Mouse (Mus musculus): ENCODE measurements around the gene Vps26a.

The Vps26a gene

DNA sequence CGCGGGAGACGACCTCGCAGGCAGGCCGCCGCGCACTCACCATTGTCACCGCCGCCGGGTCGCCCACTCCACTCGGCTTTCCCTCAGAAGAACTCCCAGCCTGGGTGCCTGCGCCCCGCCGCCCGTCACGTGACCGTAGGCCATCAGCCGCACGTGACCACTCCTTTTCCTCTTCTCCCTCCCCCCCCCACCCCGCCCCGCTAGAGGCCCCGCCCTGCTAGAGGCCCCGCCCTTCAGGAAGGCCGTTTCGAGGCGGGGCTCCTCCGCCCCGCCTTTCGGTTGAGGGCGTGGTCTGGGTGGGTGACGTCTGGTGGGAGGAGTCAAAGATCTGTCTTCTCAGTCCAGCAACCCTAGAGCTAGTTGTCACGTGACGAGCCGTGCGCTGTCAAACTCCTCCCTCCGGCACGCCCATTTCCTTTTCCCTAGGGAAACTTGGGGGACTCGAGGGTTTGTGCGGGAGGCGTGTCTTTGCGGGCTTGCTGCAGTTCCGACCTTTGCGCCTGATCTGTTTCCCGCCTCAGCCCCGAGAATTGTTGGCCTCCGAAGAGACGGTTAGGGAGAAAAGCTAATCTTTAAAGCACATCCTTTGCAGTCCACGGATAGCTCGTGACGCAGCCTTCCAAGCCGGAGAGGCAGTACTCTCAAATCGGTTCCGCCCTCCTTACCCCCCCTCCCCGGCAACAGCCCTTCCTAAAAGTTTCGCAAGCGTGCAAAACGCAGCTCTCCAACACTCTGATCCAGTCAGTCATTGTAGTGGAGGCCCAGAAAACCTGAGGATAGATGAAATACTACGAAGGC, at the start of gene Vps26a:
Vps26a (minus strand) TSS at position 188 of the 798 bp plus-strand sequence.
- peak; percentile 75 for DNase-seq (ENCODE audit: extremely low read depth, low read depth, low spot score)

GRCm38 (mm10) chr10:62534509-62534908, 47.9 kb upstream of the Vps26a start:
- DNase-seq (ENCODE audit: extremely low read depth, low read depth, low spot score), result no peak

DNA sequence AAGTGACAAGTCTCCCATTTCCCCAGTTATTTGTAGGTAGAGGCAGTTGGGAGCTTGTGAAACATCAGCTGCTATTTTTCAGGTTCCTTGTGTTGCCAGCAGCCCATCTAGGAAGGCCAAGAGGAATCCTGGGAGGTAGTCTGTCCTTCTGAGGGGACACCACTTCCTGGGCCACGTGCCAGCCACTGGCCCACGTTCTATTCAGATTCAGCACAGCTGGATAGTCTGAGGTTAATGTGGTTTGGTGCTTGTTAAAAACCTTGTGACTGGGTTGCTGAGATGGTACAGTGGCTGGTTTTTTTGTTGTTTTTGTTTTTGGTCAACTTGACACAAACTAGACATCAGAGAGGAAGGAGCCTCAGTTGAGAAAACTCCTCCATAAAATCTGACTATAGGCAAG, 46.2 kb upstream of the Vps26a start:
- DNase-seq (ENCODE audit: extremely low read depth, low read depth, low spot score), result no peak

- DNase-seq (ENCODE audit: extremely low read depth, low read depth, low spot score), result no peak
Measured at GRCm38 (mm10) chr10:62530183-62530582, 43.6 kb upstream of the Vps26a start.

- no peak for DNase-seq (ENCODE audit: extremely low read depth, low read depth, low spot score)
Measured at GRCm38 (mm10) chr10:62527351-62527750, 40.7 kb upstream of the Vps26a start, which contains the start of gene Srgn. TSS of gene Srgn (minus strand) at chr10:62527451.

DNA sequence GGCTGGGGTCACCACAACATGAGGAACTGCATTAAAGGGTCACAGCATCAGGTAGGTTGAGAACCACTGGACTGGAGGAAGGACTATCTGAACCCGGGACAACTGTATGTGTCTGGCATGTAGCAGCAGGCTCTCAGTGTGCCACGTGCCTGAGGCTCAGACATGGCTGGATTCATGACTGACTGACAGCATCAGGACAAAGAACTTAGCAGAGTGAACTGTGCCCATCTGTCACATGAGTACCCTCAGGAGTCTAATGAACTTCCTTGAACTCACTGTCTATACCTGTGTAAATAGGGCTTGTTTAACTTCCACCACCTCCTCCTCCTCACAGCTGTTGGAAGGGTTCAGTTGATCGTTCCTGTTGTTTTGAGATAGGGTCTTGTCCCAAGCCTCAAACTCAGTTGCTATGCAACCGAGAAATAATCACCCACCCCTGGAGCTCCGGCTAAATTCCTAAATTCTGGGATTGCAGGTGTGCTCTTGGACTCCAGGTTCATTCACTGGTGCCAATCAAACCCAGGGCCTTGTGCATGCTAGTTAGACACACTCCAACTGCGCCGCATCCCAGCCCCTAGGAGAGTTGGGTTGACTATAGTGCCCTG, 35.8 kb upstream of the Vps26a start:
- no peak for DNase-seq (ENCODE audit: extremely low read depth, low read depth, low spot score)

DNA sequence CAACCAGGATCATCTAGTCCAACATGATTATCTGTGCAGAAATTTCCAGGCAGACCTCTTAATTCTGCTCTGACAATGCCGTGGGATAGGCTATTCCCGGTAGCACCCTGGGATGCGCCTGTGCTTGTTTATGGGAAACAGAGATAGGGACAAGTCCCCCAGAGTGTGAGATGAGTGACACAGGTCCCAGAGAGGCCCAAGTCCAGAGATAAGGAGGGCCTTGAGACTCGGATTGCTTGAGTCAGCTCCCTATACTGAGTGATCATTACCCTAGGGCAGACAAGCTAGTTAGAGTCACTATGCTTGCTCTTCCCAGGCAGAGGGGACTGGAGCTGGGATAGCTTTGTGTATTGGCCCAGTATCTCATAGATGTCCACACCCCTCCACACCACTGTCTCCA, 35.2 kb upstream of the Vps26a start:
- DNase-seq (ENCODE audit: extremely low read depth, low read depth, low spot score), result no peak

DNA sequence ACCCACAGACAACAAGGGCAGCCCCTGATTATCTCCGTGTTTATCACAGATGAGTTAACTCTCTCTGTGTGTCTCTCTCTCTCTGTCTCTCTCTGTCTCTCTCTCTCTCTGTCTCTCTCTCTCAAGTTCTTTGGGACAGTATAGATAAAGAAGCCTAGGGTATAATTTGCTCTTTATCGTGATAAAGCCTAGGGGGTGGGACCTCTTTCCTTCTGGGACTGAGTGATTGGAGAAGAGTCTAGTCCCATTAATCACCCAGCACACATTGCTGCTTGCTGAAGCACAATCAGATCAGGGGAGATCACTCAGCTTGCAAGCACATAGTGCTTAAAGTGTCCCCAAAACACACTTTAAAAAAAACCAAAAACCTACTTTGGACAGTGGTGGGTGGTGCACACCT, 34.3 kb upstream of the Vps26a start:
- DNase-seq (ENCODE audit: extremely low read depth, low read depth, low spot score), result no peak

- no peak for DNase-seq (ENCODE audit: extremely low read depth, low read depth, low spot score)
Measured at GRCm38 (mm10) chr10:62517511-62517910, 30.9 kb upstream of the Vps26a start.

GRCm38 (mm10) chr10:62512855-62513254, 26.2 kb upstream of the Vps26a start:
- DNase-seq (ENCODE audit: extremely low read depth, low read depth, low spot score), result no peak

DNA sequence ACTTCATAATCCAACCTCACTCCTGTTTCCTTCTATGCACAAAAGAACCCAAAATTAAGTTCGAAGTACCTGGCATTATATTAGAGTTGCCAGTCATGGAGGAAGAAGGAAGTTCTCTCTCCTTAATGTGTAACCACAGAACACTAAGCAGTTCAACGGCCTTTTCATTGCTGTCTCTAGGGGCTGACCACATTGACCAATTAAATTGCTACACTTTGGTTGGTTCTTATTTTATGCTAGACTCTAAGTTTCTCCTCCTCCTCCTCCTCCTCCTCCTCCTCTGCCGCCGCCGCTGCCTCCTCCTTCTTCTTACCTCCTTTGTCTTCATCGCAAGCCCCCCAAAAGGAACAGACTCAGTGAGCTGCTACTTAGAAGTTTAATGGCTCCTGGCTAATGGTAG, 24.9 kb upstream of the Vps26a start:
- DNase-seq (ENCODE audit: extremely low read depth, low read depth, low spot score), result no peak

- no peak for DNase-seq (ENCODE audit: extremely low read depth, low read depth, low spot score)
Measured at GRCm38 (mm10) chr10:62509032-62509656, 22.5 kb upstream of the Vps26a start.

- no peak for DNase-seq (ENCODE audit: extremely low read depth, low read depth, low spot score)
Measured at GRCm38 (mm10) chr10:62508459-62508858, 21.9 kb upstream of the Vps26a start.

GRCm38 (mm10) chr10:62507591-62508308, 21.1 kb upstream of the Vps26a start:
- no peak for DNase-seq (ENCODE audit: extremely low read depth, low read depth, low spot score)

- no peak for DNase-seq (ENCODE audit: extremely low read depth, low read depth, low spot score)
Measured at GRCm38 (mm10) chr10:62507071-62507470, 20.5 kb upstream of the Vps26a start.

DNA sequence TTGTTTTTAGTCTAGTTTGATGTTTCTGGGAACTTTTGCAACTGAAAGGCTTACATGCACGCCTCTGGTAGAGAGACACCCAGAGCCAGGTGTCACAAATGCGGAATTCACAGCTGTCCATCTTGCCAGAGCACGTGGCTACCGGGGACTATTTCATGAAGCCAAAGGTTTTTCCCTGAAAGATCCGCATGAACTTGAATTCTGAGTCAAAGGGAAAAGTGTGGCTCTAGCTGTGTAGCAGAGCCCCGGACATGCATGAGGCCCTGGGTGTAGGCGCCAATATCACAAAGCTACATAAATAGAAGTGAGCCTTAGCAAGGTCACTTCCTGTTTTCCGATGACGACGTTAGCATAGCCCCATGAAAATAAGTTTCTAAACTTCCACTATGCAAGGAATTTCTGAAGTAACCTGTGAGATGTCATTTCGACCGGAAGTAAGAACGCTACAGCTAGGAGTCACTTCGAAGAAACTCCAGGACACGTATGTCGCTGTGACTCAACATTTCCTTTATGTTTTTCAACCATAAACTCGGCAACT, 19.5 kb upstream of the Vps26a start:
- DNase-seq (ENCODE audit: extremely low read depth, low read depth, low spot score), result no peak

DNA sequence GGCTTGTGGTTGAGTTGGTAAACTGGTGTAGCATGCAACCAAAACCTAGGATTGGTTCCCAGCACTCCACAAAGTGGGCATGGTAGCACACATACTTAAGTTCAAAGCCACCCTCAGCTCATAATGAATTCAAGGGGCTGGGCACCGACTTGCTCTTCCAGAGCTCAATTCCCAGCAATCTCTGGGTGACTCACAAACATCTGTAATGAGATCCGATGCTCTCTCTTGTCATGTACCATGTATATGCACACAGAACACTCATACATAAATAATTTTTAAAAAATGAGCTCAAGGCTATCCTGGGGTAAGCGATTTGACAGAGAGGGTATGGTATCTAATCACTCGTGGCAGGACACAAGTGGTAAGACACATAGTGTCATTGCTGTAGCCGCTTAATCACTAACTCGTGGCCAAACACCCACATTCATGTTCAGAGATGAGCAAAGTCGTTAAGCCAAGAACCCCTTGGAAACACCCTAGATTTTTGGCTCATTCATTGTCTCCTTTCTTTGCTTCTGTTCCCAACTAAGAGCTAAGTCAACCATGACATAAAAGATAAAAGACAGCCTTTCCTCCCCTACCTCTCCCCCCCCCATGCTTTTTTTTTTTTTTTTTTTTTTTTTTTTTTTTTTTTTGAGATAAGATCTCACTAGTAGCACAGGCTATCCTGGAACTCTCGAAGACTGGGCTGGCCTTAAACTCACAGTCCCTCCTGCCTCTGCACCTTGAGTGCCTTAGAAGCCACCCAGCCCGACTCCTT, 18.8 kb upstream of the Vps26a start:
- no peak for DNase-seq (ENCODE audit: extremely low read depth, low read depth, low spot score)

GRCm38 (mm10) chr10:62503836-62504628, 17.4 kb upstream of the Vps26a start:
- no peak for DNase-seq (ENCODE audit: extremely low read depth, low read depth, low spot score)

GRCm38 (mm10) chr10:62503353-62503752, 16.7 kb upstream of the Vps26a start:
- DNase-seq (ENCODE audit: extremely low read depth, low read depth, low spot score), result no peak

DNA sequence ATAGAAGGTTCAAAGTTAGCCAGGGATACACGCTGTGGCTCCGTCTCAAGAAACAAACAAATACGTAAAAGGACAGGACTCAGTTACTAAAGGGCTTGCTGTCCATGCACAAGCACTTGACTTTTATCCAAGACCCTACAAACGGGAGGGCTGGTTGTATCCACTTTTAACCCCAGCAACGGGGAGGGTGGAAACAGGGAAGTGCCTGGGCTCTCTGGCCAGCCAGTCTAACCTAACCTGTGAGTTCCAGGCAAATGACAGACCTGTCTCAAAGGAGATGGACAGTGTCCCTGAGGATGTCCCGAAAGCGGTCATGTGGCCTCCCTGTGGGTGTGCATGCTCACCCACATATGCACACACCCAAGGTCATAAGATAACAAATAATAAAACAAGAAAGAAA, 15.3 kb upstream of the Vps26a start:
- DNase-seq (ENCODE audit: extremely low read depth, low read depth, low spot score), result no peak
